Mouse (Mus musculus): ENCODE data around the gene Endov. TPM values are rescaled to one million over a fixed set of nuclear protein-coding genes. Genes with fewer than 3 reads are reported as not detected.

Gene Endov
- 22.2 and 24.9 TPM in 2 replicates for polyA plus RNA-seq (2016; fragmentation: Nextera tagmentation; extraction: Ambion mirVana)

DNA sequence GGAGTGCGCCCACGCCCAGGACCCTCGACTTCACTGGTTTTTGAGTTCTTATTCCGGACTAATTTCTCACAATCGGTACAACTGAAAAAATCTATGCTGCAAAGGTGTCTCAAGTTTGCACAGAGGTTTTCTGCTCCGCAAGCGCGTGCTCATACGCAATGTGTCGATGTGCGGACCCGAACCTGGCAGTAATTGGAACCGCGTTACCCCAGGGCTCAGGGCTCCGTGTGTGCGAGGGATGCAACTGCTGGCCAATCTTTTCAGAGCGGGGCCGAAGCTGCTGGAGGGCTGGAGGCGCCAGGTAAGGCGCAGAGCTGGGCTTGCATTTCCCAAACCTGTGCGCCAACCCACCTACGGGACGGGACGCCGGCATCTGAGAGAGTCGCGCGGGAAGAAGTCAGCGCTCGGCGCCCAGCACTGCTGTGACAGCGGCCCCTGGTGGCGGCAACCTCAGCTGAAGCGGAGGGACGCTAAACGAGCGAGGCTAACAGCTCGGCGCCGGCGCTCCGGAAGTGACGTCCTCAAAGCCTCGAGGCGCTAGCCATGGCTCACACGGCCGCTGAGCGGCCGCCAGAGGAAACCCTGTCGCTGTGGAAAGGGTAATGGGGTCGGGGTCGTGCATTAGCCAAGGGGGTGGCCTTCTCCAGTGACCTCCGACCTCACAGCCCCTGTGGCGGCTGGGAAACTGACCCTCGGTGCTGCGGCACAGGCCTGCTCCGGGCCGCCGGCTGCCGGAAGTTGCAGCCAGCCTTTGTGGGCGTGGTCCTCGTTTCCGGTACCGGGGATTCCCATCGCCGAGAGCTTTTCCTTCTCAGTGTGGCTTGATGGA lies at the start of gene Endov:
Gene Endov, plus strand, starts transcription at position 487 of the 829 bp plus-strand sequence.
- Histone ChIP-seq H3K4me1 (peaks cover 22% of the 10 kb centered on the region), H3K27ac (peak within 1 kb of the TSS; percentile 92), H3K4me3 (peak within 1 kb of the TSS; percentile 80), H3K36me3 (peaks cover 11% of the 10 kb centered on the region), H3K4me2 (replicated peaks) (peak within 1 kb of the TSS; percentile 89), H3K9me3 (replicated peaks) (no peaks in the 10 kb centered on the region), H3K27me3 (no peaks in the 10 kb centered on the region), H3K9ac (peak within 1 kb of the TSS; percentile 89)
- ATAC-seq (ENCODE audit: low FRiP score), result peak; percentile 95
- under 1% methylated on average over 66 of the region's 66 CpGs for WGBS

DNA sequence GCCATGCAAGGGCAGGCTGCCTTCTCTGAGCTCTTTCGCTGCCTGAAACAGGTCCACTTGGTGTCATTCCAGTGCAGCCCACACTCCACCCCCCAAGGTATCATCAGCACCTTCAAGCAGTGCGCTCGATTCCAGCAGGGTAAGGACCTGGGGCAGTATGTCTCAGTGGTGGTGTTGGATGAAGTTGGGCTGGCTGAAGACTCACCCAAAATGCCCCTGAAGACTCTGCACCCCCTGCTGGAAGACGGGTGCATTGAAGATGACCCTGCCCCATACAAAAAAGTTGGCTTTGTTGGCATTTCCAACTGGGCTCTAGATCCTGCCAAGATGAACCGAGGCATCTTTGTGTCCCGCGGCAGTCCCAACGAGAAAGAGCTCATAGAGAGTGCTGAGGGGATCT lies 48.9 kb upstream of the Endov start:
- Histone ChIP-seq H3K4me2 (replicated peaks) (no peak overlapping the region), H3K9ac (no peak overlapping the region), H3K9me3 (replicated peaks) (no peaks in the 10 kb centered on the region), H3K4me3 (no peak overlapping the region), H3K27me3 (no peaks in the 10 kb centered on the region), H3K27ac (no peak overlapping the region), H3K4me1 (no peaks in the 10 kb centered on the region), H3K36me3 (no peaks in the 10 kb centered on the region)
- 94% methylated on average over 8 of the region's 8 CpGs for WGBS
- ATAC-seq (ENCODE audit: low FRiP score), result no peak

DNA sequence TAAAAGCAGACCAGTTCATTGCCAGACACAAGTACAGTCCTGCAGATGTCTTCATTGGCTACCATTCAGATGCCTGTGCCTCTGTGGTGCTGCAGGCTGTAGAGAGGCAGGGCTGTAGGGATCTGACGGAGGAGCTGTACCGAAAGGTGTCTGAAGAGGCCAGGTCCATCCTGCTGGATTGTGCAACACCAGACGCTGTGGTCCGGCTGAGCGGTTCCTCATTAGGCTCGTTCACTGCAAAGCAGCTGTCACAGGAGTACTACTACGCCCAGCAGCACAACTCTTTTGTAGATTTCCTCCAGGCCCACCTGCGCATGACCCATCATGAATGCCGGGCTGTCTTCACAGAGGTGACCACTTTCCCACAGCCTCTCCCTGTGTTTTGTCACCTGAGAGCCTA lies 47.7 kb upstream of the Endov start:
- Histone ChIP-seq H3K9me3 (replicated peaks) (no peaks in the 10 kb centered on the region), H3K36me3 (no peaks in the 10 kb centered on the region), H3K27ac (no peak overlapping the region), H3K4me1 (no peaks in the 10 kb centered on the region), H3K9ac (no peak overlapping the region), H3K4me2 (replicated peaks) (no peak overlapping the region), H3K27me3 (no peaks in the 10 kb centered on the region), H3K4me3 (no peak overlapping the region)
- 94% methylated on average over 9 of the region's 9 CpGs for WGBS
- ATAC-seq (ENCODE audit: low FRiP score), result no peak

DNA sequence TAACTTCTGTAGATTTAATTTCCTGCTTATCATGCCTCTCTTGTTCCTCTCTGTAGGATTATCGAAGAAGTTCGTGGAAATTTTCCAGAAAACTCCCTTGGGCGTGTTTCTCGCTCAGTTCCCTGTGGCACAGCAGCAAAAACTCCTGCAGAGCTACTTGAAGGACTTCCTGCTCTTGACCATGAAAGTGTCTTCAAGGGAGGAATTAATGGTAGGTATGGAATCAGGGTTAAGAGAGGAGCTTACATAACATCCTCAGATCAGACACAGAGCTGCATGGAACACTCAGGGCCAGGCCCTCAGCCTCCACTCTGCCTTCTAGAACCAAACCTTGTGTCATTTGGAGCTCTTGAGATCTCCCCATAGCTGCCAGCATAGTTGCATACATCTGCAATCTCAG lies 35.0 kb upstream of the Endov start:
- H3K27me3 ChIP-seq, result no peaks in the 10 kb centered on the region
- no peaks in the 10 kb centered on the region for H3K4me1 ChIP-seq
- H3K4me2 ChIP-seq (replicated peaks), result no peak overlapping the region
- ATAC-seq (ENCODE audit: low FRiP score), result no peak
- no peaks in the 10 kb centered on the region for H3K9me3 ChIP-seq (replicated peaks)
- H3K4me3 ChIP-seq, result no peak overlapping the region
- H3K9ac ChIP-seq, result no peak overlapping the region
- H3K27ac ChIP-seq, result no peak overlapping the region
- WGBS, result 83% methylated on average over 4 of the region's 4 CpGs
- H3K36me3 ChIP-seq, result no peaks in the 10 kb centered on the region

DNA sequence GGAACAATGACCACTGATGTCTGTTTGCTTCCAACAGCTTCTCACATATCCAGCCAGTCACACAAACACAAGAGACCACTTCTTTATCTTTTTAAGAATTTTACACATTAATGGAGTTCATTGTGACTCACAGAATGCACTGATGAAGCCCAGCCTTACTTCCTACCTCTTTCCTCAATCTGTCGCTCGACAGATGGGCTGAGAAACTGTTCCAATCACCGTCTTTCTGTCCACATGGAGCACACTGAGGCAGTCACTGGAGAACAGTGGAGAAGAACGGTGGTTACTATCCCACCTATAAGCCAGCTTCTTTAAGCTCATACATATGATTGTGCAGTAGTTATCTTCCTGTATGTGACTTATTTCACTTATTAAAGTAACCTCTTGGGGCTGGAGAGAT lies 13.3 kb upstream of the Endov start:
- H3K4me1 ChIP-seq, result no peaks in the 10 kb centered on the region
- H3K9ac ChIP-seq, result no peak overlapping the region
- H3K9me3 ChIP-seq (replicated peaks), result no peaks in the 10 kb centered on the region
- H3K4me2 ChIP-seq (replicated peaks), result no peak overlapping the region
- no peaks in the 10 kb centered on the region for H3K36me3 ChIP-seq
- WGBS, result 93% methylated on average over 4 of the region's 4 CpGs
- no peak for ATAC-seq (ENCODE audit: low FRiP score)
- H3K27ac ChIP-seq, result no peak overlapping the region
- H3K27me3 ChIP-seq, result no peaks in the 10 kb centered on the region
- H3K4me3 ChIP-seq, result no peak overlapping the region

DNA sequence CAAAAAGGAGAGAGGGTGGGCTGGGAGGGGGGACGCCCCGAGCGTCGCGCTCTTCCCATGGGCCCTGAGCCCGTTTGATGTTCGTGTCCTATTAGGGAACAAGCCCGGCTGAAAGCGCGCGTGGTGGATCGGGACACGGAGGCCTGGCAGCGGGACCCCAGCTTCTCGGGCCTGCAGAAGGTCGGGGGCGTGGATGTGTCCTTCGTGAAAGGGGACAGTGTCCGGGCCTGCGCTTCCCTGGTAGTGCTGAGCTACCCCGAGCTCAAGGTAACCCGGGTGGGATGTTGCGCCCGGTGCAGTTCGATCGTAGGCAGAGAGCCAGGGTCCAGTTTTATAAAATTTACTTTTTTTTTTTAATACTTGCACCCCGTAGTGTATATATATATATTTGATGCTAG lies 542 bp downstream of the Endov start:
- peak overlapping the region; percentile 92 for H3K27ac ChIP-seq
- 6% methylated on average over 26 of the region's 27 CpGs for WGBS
- H3K36me3 ChIP-seq, result peaks cover 11% of the 10 kb centered on the region
- H3K4me1 ChIP-seq, result peaks cover 22% of the 10 kb centered on the region
- peak overlapping the region; percentile 89 for H3K4me2 ChIP-seq (replicated peaks)
- ATAC-seq (ENCODE audit: low FRiP score), result no peak; the same call in 1 of the 2 replicates
- no peaks in the 10 kb centered on the region for H3K9me3 ChIP-seq (replicated peaks)
- H3K27me3 ChIP-seq, result no peaks in the 10 kb centered on the region
- H3K9ac ChIP-seq, result peak overlapping the region; percentile 89
- H3K4me3 ChIP-seq, result peak overlapping the region; percentile 80

DNA sequence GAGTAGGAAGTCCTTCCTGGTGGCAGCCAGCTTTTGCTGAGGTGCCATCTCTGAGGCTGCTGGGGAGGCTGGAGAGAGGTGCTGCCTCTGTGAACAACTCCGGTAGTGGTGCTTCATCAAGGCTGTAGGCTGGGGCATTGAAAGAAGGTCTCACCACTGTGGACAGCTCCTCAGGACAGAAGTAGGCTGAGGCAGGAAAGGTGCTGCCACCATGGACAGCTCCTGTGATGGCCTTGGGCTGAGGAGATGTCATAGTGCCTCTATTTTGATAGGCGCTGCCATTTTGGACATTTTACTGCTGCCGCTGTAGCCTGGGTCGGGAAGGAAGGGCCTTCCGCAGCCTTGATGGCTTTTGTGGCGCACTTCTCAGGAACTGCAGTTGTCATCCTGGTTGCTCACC lies 1.7 kb downstream of the Endov start:
- Histone ChIP-seq H3K27me3 (no peaks in the 10 kb centered on the region), H3K4me1 (peaks cover 22% of the 10 kb centered on the region), H3K4me2 (replicated peaks) (peak overlapping the region; percentile 89), H3K4me3 (peak overlapping the region; percentile 80), H3K27ac (no peak overlapping the region), H3K9me3 (replicated peaks) (no peaks in the 10 kb centered on the region), H3K9ac (peak overlapping the region; percentile 89), H3K36me3 (peaks cover 18% of the 10 kb centered on the region)
- 97% methylated on average over 6 of the region's 6 CpGs for WGBS
- ATAC-seq (ENCODE audit: low FRiP score), result no peak

DNA sequence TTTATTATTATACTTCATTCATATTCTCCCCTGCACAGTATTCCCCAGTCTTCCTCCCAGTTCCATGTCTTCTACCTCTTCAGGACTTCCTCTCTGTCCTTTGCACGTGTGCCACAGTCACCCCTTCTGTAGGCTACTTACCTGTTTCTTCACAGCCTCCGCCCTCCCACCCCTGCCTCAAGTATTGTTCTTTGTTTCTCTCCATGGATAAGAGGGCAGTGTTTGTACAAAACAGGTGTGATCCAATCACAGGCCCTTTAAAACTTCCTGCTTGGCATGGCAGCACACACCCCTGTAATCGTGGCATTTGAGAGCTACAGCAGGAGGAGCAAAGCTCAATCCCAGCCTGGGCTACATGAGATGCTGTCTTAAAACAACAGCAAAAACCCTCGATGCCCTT lies 2.4 kb downstream of the Endov start:
- Histone ChIP-seq H3K27ac (no peak overlapping the region), H3K4me1 (peaks cover 22% of the 10 kb centered on the region), H3K9ac (no peak overlapping the region), H3K27me3 (no peaks in the 10 kb centered on the region), H3K36me3 (peaks cover 18% of the 10 kb centered on the region), H3K4me2 (replicated peaks) (0 out of 2 replicates have a peak overlapping the region, but pooled peaks have one; percentile 4), H3K9me3 (replicated peaks) (no peaks in the 10 kb centered on the region), H3K4me3 (no peak overlapping the region)
- WGBS, result 76% methylated on average over 4 of the region's 4 CpGs
- no peak for ATAC-seq (ENCODE audit: low FRiP score)

DNA sequence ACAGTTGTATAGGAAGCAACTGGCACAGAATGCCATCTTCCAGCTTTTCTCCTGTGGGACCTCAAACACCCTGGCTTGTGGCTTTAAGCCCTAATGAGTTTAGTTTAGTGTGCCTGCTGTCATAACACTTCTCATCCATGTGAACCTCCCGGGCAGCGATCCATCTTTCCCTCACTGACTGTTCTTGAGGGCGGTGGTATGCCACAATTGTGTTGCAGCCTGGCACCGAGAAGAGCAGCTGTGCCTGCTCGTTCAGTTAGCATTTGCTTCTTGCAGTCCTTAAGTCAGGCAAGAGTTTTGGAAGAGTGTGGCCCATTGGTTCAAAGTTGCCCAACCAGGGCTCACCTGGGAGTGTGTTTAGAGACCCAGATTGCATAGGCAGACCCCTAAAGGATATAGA lies 5.0 kb downstream of the Endov start:
- 96% methylated on average over 5 of the region's 5 CpGs for WGBS
- H3K4me1 ChIP-seq, result peaks cover 19% of the 10 kb centered on the region
- H3K27ac ChIP-seq, result no peak overlapping the region
- H3K9me3 ChIP-seq (replicated peaks), result no peaks in the 10 kb centered on the region
- H3K4me3 ChIP-seq, result no peak overlapping the region
- no peak overlapping the region for H3K4me2 ChIP-seq (replicated peaks)
- H3K9ac ChIP-seq, result no peak overlapping the region
- ATAC-seq (ENCODE audit: low FRiP score), result no peak
- no peaks in the 10 kb centered on the region for H3K27me3 ChIP-seq
- H3K36me3 ChIP-seq, result peaks cover 39% of the 10 kb centered on the region

DNA sequence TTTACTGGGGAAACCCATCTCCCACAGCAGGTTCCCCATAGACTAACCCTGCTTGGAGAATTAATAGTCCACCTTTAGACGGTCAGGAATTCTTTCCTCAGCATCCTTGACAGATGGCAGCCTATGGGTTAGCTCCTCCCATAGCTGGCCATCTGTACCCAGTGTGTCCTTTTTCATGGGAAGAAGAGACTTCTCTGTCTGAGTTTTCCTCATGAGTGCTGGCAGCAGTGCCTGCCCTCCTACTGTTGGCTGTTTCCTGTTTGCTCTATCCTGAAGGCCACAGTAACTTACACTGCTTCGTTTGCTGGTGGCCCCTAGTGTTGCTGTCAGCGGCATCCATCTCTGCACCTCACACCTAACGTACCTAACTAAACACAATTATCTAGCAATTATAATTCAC lies 6.3 kb downstream of the Endov start:
- 72% methylated on average over 4 of the region's 4 CpGs for WGBS
- H3K27ac ChIP-seq, result no peak overlapping the region
- peaks cover 52% of the 10 kb centered on the region for H3K36me3 ChIP-seq
- H3K9ac ChIP-seq, result no peak overlapping the region
- H3K27me3 ChIP-seq, result no peaks in the 10 kb centered on the region
- ATAC-seq (ENCODE audit: low FRiP score), result no peak
- H3K9me3 ChIP-seq (replicated peaks), result no peaks in the 10 kb centered on the region
- no peak overlapping the region for H3K4me3 ChIP-seq
- no peak overlapping the region for H3K4me2 ChIP-seq (replicated peaks)
- H3K4me1 ChIP-seq, result peaks cover 14% of the 10 kb centered on the region

DNA sequence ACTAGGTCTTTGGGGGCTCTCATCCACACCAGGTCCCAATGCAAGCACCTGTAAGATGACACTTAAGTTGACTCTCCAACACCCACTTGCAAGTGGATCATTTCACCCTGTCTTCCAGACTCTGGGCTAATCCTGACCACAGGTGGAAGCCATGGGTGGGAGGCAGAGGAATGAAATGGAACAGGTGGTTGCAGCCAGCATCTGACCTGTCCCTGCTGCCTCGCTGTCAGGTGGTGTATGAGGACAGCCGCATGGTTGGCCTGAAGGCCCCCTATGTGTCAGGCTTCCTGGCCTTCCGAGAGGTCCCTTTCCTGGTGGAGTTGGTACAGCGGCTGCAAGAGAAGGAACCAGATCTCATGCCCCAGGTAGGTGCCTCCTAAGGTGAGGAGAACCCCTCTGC lies 8.2 kb downstream of the Endov start:
- Histone ChIP-seq H3K9ac (no peak overlapping the region), H3K4me1 (peaks cover under 1% of the 10 kb centered on the region), H3K4me2 (replicated peaks) (no peak overlapping the region), H3K9me3 (replicated peaks) (no peaks in the 10 kb centered on the region), H3K27ac (no peak overlapping the region), H3K27me3 (no peaks in the 10 kb centered on the region), H3K36me3 (peaks cover 59% of the 10 kb centered on the region), H3K4me3 (no peak overlapping the region)
- no peak for ATAC-seq (ENCODE audit: low FRiP score)
- 86% methylated on average over 4 of the region's 4 CpGs for WGBS

DNA sequence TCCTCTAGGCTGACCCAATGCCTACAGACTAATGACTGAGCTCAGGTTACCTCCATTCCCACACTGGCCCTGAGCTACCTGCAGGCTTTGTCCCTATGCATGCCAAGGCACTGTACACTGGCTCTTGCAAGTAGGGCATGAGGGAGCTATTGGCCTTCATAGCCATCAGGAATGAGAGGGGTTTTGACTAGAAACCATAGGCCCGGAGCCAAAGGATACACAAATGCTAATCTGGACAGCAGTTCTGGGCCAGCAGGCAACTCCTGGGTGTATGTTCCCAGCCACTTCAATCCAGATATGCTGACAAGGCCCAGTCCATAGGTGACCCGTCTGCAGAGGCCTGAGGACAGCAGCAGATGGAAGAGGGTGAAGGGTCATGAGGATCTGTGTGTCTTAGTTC lies 8.9 kb downstream of the Endov start:
- no peak for ATAC-seq (ENCODE audit: low FRiP score)

DNA sequence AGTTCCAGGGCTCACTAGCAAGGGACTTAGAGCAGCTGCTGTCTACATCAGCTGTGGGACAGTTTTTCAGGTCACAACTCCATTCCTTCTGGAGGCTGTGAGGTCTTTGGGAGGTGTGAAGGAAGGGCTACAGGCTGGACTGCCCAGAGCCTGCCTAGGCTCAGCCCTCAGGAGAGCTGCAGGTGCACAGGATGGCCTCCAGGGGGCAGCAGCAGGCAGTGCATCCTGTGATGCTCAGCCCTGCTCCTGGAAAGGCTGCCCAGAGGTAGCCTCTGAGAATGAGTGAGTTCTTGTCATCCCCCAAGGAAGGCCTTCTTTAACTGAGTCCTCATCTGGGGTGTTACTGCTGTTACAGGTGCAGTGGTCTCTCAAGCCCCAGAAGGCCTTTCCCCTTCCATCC lies 12.5 kb downstream of the Endov start:
- H3K4me1 ChIP-seq, result peaks cover 14% of the 10 kb centered on the region
- H3K36me3 ChIP-seq, result peaks cover 70% of the 10 kb centered on the region
- H3K9me3 ChIP-seq (replicated peaks), result no peaks in the 10 kb centered on the region
- no peak overlapping the region for H3K4me3 ChIP-seq
- H3K27ac ChIP-seq, result no peak overlapping the region
- ATAC-seq (ENCODE audit: low FRiP score), result peak; percentile 41
- H3K9ac ChIP-seq, result no peak overlapping the region
- H3K27me3 ChIP-seq, result no peaks in the 10 kb centered on the region
- no peak overlapping the region for H3K4me2 ChIP-seq (replicated peaks)

More for the DNA sequence above, 8.9 kb downstream of the Endov start:
- Histone ChIP-seq H3K27me3 (no peaks in the 10 kb centered on the region), H3K9me3 (replicated peaks) (no peaks in the 10 kb centered on the region), H3K27ac (no peak overlapping the region), H3K4me2 (replicated peaks) (no peak overlapping the region), H3K9ac (no peak overlapping the region), H3K36me3 (peaks cover 61% of the 10 kb centered on the region), H3K4me1 (no peaks in the 10 kb centered on the region; the same call in 1 of the 2 replicates), H3K4me3 (no peak overlapping the region)
- 81% methylated on average over 2 of the region's 2 CpGs for WGBS
